Mouse (Mus musculus) MEL (cell line): ENCODE results near the gene Aarsd1.
"Not testable (repeated sequence)": the region's sequence is repeated elsewhere in the genome, so short reads cannot be mapped to it uniquely, and the experiment has no call there.

ENCODE experiments used
- CTCF ChIP-seq, 3 experiments: IDR thresholded peaks in 2 of 3; conservative IDR thresholded peaks in 1 of 3; 2 replicates each; pipeline ENCODE4 v1.5.1; 2011 to 2012; ENCODE audit warnings: low read length in 3 of 3, low read depth in 2 of 3, mild to moderate bottlenecking in 2 of 3, improper control_type of control experiment in 1 of 3, inconsistent platforms in 1 of 3, mixed read lengths in 1 of 3, moderate library complexity in 1 of 3; ENCODE audit not compliant: control insufficient read depth in 1 of 3, insufficient read depth in 1 of 3, poor library complexity in 1 of 3, severe bottlenecking in 1 of 3
- E2F4 ChIP-seq: IDR thresholded peaks from 2 replicates; pipeline ENCODE4 v1.6.1; 2011; ENCODE audit warnings: low read depth, low read length, improper control_type of control experiment, borderline replicate concordance
- MAFK ChIP-seq: IDR thresholded peaks from 2 replicates; pipeline ENCODE4 v1.6.1; 2011; ENCODE audit warnings: low read depth, mild to moderate bottlenecking, low read length, improper control_type of control experiment, borderline replicate concordance
- NELFE ChIP-seq: IDR thresholded peaks from 2 replicates; pipeline ENCODE4 v1.6.1; 2011; ENCODE audit warnings: low read depth, low read length, improper control_type of control experiment
- POLR2A ChIP-seq, 2 experiments: IDR thresholded peaks; 2 replicates each; pipeline ENCODE4 v1.6.1; 2011 to 2012; ENCODE audit warnings: low read length in 2 of 2, mild to moderate bottlenecking in 2 of 2, control low read depth in 1 of 2, improper control_type of control experiment in 1 of 2, low read depth in 1 of 2, moderate library complexity in 1 of 2; ENCODE audit not compliant: control insufficient read depth in 1 of 2, insufficient read depth in 1 of 2, poor library complexity in 1 of 2
- POLR2AphosphoS2 ChIP-seq: IDR thresholded peaks from 2 replicates; pipeline ENCODE4 v1.6.1; 2011; ENCODE audit warnings: low read length, improper control_type of control experiment
- RCOR1 ChIP-seq: IDR thresholded peaks from 2 replicates; pipeline ENCODE4 v1.6.1; 2012; ENCODE audit warnings: low read depth, mild to moderate bottlenecking, inconsistent platforms, low read length, improper control_type of control experiment
- SMC3 ChIP-seq: IDR thresholded peaks from 2 replicates; pipeline ENCODE4 v1.6.1; 2011; ENCODE audit warnings: low read depth, low read length, improper control_type of control experiment

DNA sequence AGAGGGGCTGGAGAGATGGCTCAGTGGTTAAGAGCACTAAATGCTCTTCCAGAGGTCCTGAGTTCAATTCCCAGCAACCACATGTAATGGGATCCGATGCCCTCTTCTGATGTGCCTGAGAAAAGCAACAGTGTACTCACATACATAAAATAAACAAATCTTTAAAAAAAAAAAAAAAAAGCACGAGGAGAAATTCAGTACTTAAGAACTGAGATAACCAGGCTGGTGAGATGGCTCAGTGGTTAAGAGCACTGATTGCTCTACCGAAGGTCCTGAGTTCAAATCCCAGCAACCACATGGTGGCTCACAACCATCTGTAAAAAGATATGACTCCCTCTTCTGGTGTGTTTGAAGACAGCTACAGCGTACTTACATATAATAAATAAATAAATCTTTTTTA, 32.2 kb upstream of the Aarsd1 start:
- TF ChIP-seq POLR2AphosphoS2; NELFE; POLR2A (IDR thresholded peaks at IDR 0.05; ENCODE audit: control insufficient read depth in 1 of 2, insufficient read depth in 1 of 2, low read depth in 1 of 2, low read length in 2 of 2, poor library complexity in 1 of 2); E2F4; CTCF (IDR thresholded peaks at IDR 0.05 in 2 of 3, conservative IDR thresholded peaks at IDR 0.05 in 1 of 3; ENCODE audit: control insufficient read depth in 1 of 3, insufficient read depth in 1 of 3, low read depth in 2 of 3, low read length in 3 of 3, poor library complexity in 1 of 3, severe bottlenecking in 1 of 3); RCOR1; MAFK; SMC3: not testable (repeated sequence)
